Comparison of ENCODE assay signal across 8 mouse cellular contexts in genomic region chr3:95632648-95633588, GRCm38 (mm10). TPM values are rescaled to one million over a fixed set of nuclear protein-coding genes. Genes with fewer than 3 reads are reported as not detected.
DNase-seq lines count a peak whose midpoint lies in the region; ATAC-seq and TF ChIP-seq lines count a peak whose summit lies in the region.

No protein-coding gene starts in this region.

- H3K27me3 ChIP-seq in forebrain, embryonic 13.5 days: no peaks in the 10 kb centered on the region

- no peak for ATAC-seq in forebrain, embryonic 13.5 days

- peaks cover 78% of the 10 kb centered on the region for H3K79me2 ChIP-seq in macrophage (ENCODE audit: inconsistent target)

- TF ChIP-seq POLR2A in cortical plate, adult 2 months (IDR thresholded peaks at IDR 0.05; ENCODE audit: extremely low read depth, insufficient read depth, low read length): 0 out of 2 replicates have a peak, but pooled peaks have one; percentile 1

- no peak for DNase-seq in layer of hippocampus, adult 2 months (ENCODE audit: low spot score in 2 of 2)
- no peak for DNase-seq in layer of hippocampus, adult 9-10 months (ENCODE audit: low spot score)
- DNase-seq in ES-E14 (ENCODE audit: low read depth, low spot score): no peak
- DNase-seq in layer of hippocampus, adult 11-12 months (ENCODE audit: low spot score): no peak
- DNase-seq in frontal cortex, postnatal 25 days (ENCODE audit: low spot score in 2 of 2): no peak

- no peak overlapping the region for H3K9ac ChIP-seq in ES-E14 (ENCODE audit: insufficient read depth, low read depth, low read length, poor library complexity, severe bottlenecking)
- H3K9ac ChIP-seq in forebrain, embryonic 13.5 days: no peak overlapping the region

- H3K36me3 ChIP-seq in ES-E14 (ENCODE audit: control insufficient read depth, insufficient read depth, low read length, poor library complexity, severe bottlenecking) (peaks cover 36% of the 10 kb centered on the region), macrophage (ENCODE audit: inconsistent target) (peaks cover 25% of the 10 kb centered on the region)
- H3K36me3 ChIP-seq in forebrain, embryonic 13.5 days (ENCODE audit: poor library complexity, severe bottlenecking): peaks cover 100% of the 10 kb centered on the region

- H3K4me3 ChIP-seq in layer of hippocampus, adult 2 months: no peak overlapping the region
- H3K4me3 ChIP-seq in ES-E14 (ENCODE audit: insufficient read depth in 1 of 2, low read depth in 1 of 2, low read length in 2 of 2, poor library complexity in 1 of 2, severe bottlenecking in 1 of 2): no peak overlapping the region
- no peak overlapping the region for H3K4me3 ChIP-seq in cortical plate, adult 2 months (ENCODE audit: insufficient read depth, low read length)
- H3K4me3 ChIP-seq in macrophage (ENCODE audit: inconsistent target): no peak overlapping the region
- no peak overlapping the region for H3K4me3 ChIP-seq in forebrain, embryonic 13.5 days

- peak overlapping the region; percentile 99; the same call in 1 of the 2 replicates for H3K27ac ChIP-seq in layer of hippocampus, adult 2 months
- H3K27ac ChIP-seq in ES-E14 (ENCODE audit: insufficient read depth, low read depth, low read length, poor library complexity, severe bottlenecking) (no peak overlapping the region; the same call in 1 of the 2 replicates), macrophage (peak overlapping the region; percentile 94)
- H3K27ac ChIP-seq in cortical plate, adult 2 months (ENCODE audit: insufficient read depth, low read length): no peak overlapping the region
- no peak overlapping the region for H3K27ac ChIP-seq in forebrain, embryonic 13.5 days

- peak; percentile 80 for TF ChIP-seq CTCF in layer of hippocampus, adult 2 months (conservative IDR thresholded peaks at IDR 0.05)
- TF ChIP-seq CTCF in cortical plate, adult 2 months (IDR thresholded peaks at IDR 0.05; ENCODE audit: extremely low read depth, insufficient read depth, low read length): peak; percentile 41

- in situ Hi-C loops in ES-E14 (cut with MboI; ENCODE audit: low sequenced_read_pairs in 2 of 2, unreplicated experiment in 2 of 2): no loop called here

- no peak overlapping the region for H3K4me2 ChIP-seq in forebrain, embryonic 13.5 days

- no peaks in the 10 kb centered on the region for H3K9me3 ChIP-seq in ES-E14 (ENCODE audit: control insufficient read depth, insufficient read depth, low read depth, low read length)
- no peaks in the 10 kb centered on the region for H3K9me3 ChIP-seq in forebrain, embryonic 13.5 days (replicated peaks)

- 65% methylated on average over 12 of the region's 12 CpGs for WGBS in macrophage (ENCODE audit: missing documents)
- 75% methylated on average over 12 of the region's 12 CpGs for WGBS in forebrain, embryonic 13.5 days

- peaks cover 11 to 23% of the 10 kb centered on the region in 2 experiments for H3K4me1 ChIP-seq in ES-E14 (ENCODE audit: control insufficient read depth in 2 of 2, insufficient read depth in 2 of 2, low read length in 2 of 2, poor library complexity in 1 of 2)
- peaks cover 9% of the 10 kb centered on the region for H3K4me1 ChIP-seq in cortical plate, adult 2 months (ENCODE audit: control insufficient read depth, insufficient read depth, low read length)
- no peaks in the 10 kb centered on the region for H3K4me1 ChIP-seq in forebrain, embryonic 13.5 days

TF ChIP-seq in ES-E14, 5 proteins besides CTCF, POLR2A, EP300 and RAD21:
- TF ChIP-seq MAFK (IDR thresholded peaks at IDR 0.05; ENCODE audit: insufficient read depth, low read depth, low read length): no peak
- no peak for TF ChIP-seq ZNF384 (IDR thresholded peaks at IDR 0.05; ENCODE audit: low read depth, low read length)
- TF ChIP-seq ZC3H11A (IDR thresholded peaks at IDR 0.05; ENCODE audit: borderline replicate concordance, low read depth, low read length): peak; percentile 18; the same call in 1 of the 2 replicates
TF ChIP-seq in ES-E14: peak in this region for 1.

RNA-seq across cellular contexts. Expression of gene Ensa, which starts 8.1 kb away (rescaled TPM):
- total RNA-seq in layer of hippocampus, adult 2 months (2021): 100 to 1,000 TPM; 302 to 322 TPM
- 54.1 and 56.8 TPM in 2 replicates for total RNA-seq in ES-E14 (2012; rRNA removed)
- 149 and 155 TPM in 2 replicates for polyA plus RNA-seq in cortical plate, adult 2 months (2012; rRNA removed)
- 100 to 1,000 TPM; 114 to 467 (median 312) TPM for total RNA-seq in macrophage (2018; cell fraction: chromatin; rRNA removed)
- 100 to 1,000 TPM in 22 of 26 experiments, 10 to 100 TPM in 4; 85.2 to 121 (median 110) TPM for total RNA-seq in macrophage (2018; cell fraction: cytosol; rRNA removed)
- 100 to 1,000 TPM; 134 to 367 (median 267) TPM for total RNA-seq in macrophage (2018; cell fraction: nucleus; rRNA removed)
- 79.1 to 122 TPM (median 121 TPM) in 3 replicates for polyA plus RNA-seq in macrophage (2018)
- polyA plus RNA-seq in forebrain, embryonic 13.5 days (2015; fragmentation: Nextera tagmentation; extraction: Ambion mirVana): 98.1 and 108 TPM in 2 replicates

RNA-seq across cellular contexts. Expression of gene Mcl1, which starts 25.7 kb away (rescaled TPM):
- total RNA-seq in layer of hippocampus, adult 2 months (2021): 10 to 100 TPM; 49.6 to 55.2 TPM
- total RNA-seq in ES-E14 (2012; rRNA removed): 207 and 253 TPM in 2 replicates
- polyA plus RNA-seq in cortical plate, adult 2 months (2012; rRNA removed): 37.7 and 39.5 TPM in 2 replicates
- 1,000 to 10,000 TPM in 10 of 26 experiments, 100 to 1,000 TPM in 16; 471 to 2,042 (median 842) TPM for total RNA-seq in macrophage (2018; cell fraction: chromatin; rRNA removed)
- total RNA-seq in macrophage (2018; cell fraction: cytosol; rRNA removed): 1,000 to 10,000 TPM in 4 of 26 experiments, 100 to 1,000 TPM in 22; 492 to 1,133 (median 611) TPM
- total RNA-seq in macrophage (2018; cell fraction: nucleus; rRNA removed): 1,000 to 10,000 TPM in 21 of 26 experiments, 100 to 1,000 TPM in 5; 701 to 2,394 (median 1,238) TPM
- polyA plus RNA-seq in macrophage (2018): 251 to 507 TPM (median 488 TPM) in 3 replicates
- 40.3 and 44.0 TPM in 2 replicates for polyA plus RNA-seq in forebrain, embryonic 13.5 days (2015; fragmentation: Nextera tagmentation; extraction: Ambion mirVana)

RNA-seq across cellular contexts. Expression of gene Golph3l, which starts 44.2 kb away (rescaled TPM):
- 10 to 100 TPM; 21.6 to 23.2 TPM for total RNA-seq in layer of hippocampus, adult 2 months (2021)
- 13.4 and 16.2 TPM in 2 replicates for total RNA-seq in ES-E14 (2012; rRNA removed)
- 15.5 and 15.9 TPM in 2 replicates for polyA plus RNA-seq in cortical plate, adult 2 months (2012; rRNA removed)
- total RNA-seq in macrophage (2018; cell fraction: chromatin; rRNA removed): 10 to 100 TPM in 21 of 26 experiments, 1 to 10 TPM in 5; 5.6 to 34.5 (median 13.8) TPM
- total RNA-seq in macrophage (2018; cell fraction: cytosol; rRNA removed): 10 to 100 TPM; 26.5 to 66.4 (median 50.5) TPM
- 10 to 100 TPM; 12.6 to 47.2 (median 23.5) TPM for total RNA-seq in macrophage (2018; cell fraction: nucleus; rRNA removed)
- polyA plus RNA-seq in macrophage (2018): 26.9 to 64.7 TPM (median 54.7 TPM) in 3 replicates
- polyA plus RNA-seq in forebrain, embryonic 13.5 days (2015; fragmentation: Nextera tagmentation; extraction: Ambion mirVana): 35.6 and 36.6 TPM in 2 replicates

RNA-seq across cellular contexts. Expression of gene Adamtsl4, which starts 54.8 kb away (rescaled TPM):
- total RNA-seq in layer of hippocampus, adult 2 months (2021): 1 to 10 TPM; 7.0 to 7.9 TPM
- total RNA-seq in ES-E14 (2012; rRNA removed): 1.9 and 5.0 TPM in 2 replicates
- polyA plus RNA-seq in cortical plate, adult 2 months (2012; rRNA removed): 6.0 and 6.4 TPM in 2 replicates
- total RNA-seq in macrophage (2018; cell fraction: chromatin; rRNA removed): 1 to 10 TPM in 21 of 26 experiments, under 1 TPM in 5; 0.40 to 8.2 (median 3.2) TPM
- 1 to 10 TPM in 13 of 26 experiments, under 1 TPM in 13; 0.22 to 4.1 (median 1.2) TPM for total RNA-seq in macrophage (2018; cell fraction: cytosol; rRNA removed)
- total RNA-seq in macrophage (2018; cell fraction: nucleus; rRNA removed): 1 to 10 TPM in 21 of 26 experiments, under 1 TPM in 5; 0.21 to 9.6 (median 2.3) TPM
- 0.38 to 3.1 TPM (median 1.9 TPM) in 3 replicates for polyA plus RNA-seq in macrophage (2018)
- polyA plus RNA-seq in forebrain, embryonic 13.5 days (2015; fragmentation: Nextera tagmentation; extraction: Ambion mirVana): 0.53 and 0.80 TPM in 2 replicates

Comparison
In these comparisons a context has a peak if more than half of its experiments do, and no peak if none do; other contexts are left out.
1. H3K27ac ChIP-seq: peak in layer of hippocampus, adult 2 months (single experiment) and macrophage (single experiment); none in ES-E14 (single experiment), cortical plate, adult 2 months (single experiment) and forebrain, embryonic 13.5 days (single experiment).